Mouse (Mus musculus) embryonic facial prominence, embryonic 11.5 days (tissue): ENCODE data around the gene Hmgcs1. TPM values are rescaled to one million over a fixed set of nuclear protein-coding genes. Genes with fewer than 3 reads are reported as not detected.

Experiments
- ATAC-seq: fragments of 200-750 bp; cut with Nextera tagmentation; replicated peaks from 2 replicates; pipeline ENCODE4 v1.8.0; 2017; ENCODE audit warnings: low read depth; ENCODE audit not compliant: insufficient number of reproducible peaks, low FRiP score, low TSS enrichment
- DNase-seq: peaks from one replicate; pipeline ENCODE4 v3.0.0-alpha.2; 2015; ENCODE audit warnings: low spot score
- H3K27ac ChIP-seq: fragments of 300-500 bp; sonication (generic); replicated peaks from 2 replicates; pipeline ENCODE4 v1.5.1; 2014; ENCODE audit warnings: mild to moderate bottlenecking, low read depth, low read length, control low read depth
- H3K27me3 ChIP-seq: fragments of 300-500 bp; sonication (generic); 2 replicates; pipeline ENCODE4 v1.6.1; 2014; ENCODE audit warnings: mild to moderate bottlenecking, low read length, moderate library complexity, mixed read lengths; ENCODE audit not compliant: control insufficient read depth, insufficient read depth
- H3K36me3 ChIP-seq: fragments of 300-500 bp; sonication (generic); replicated peaks from 2 replicates; pipeline ENCODE4 v1.6.1; 2014; ENCODE audit warnings: low read depth, mild to moderate bottlenecking, low read length, moderate library complexity, mixed read lengths; ENCODE audit not compliant: control insufficient read depth, insufficient read depth
- H3K4me1 ChIP-seq: fragments of 300-500 bp; sonication (generic); 2 replicates; pipeline ENCODE4 v1.6.1; 2014; ENCODE audit warnings: low read length, mixed read lengths; ENCODE audit not compliant: control insufficient read depth, insufficient read depth
- H3K4me2 ChIP-seq: fragments of 300-500 bp; sonication (generic); 2 replicates; pipeline ENCODE4 v1.6.1; 2014; ENCODE audit warnings: low read depth, mild to moderate bottlenecking, control low read depth, low read length, moderate library complexity
- H3K4me3 ChIP-seq: fragments of 300-500 bp; sonication (generic); 2 replicates; pipeline ENCODE4 v1.5.1; 2014; ENCODE audit warnings: low read depth, low read length, control low read depth
- H3K9ac ChIP-seq: fragments of 300-500 bp; sonication (generic); replicated peaks from 2 replicates; pipeline ENCODE4 v1.6.1; 2014; ENCODE audit warnings: mild to moderate bottlenecking, control low read depth, low read length
- H3K9me3 ChIP-seq: fragments of 300-500 bp; sonication (generic); replicated peaks from 2 replicates; pipeline ENCODE4 v1.6.1; 2016; ENCODE audit warnings: mild to moderate bottlenecking, low read length, inconsistent platforms, mixed read lengths; ENCODE audit not compliant: control insufficient read depth
- WGBS: fragments of 180-500 bp; shearing (Covaris S2); extraction: QIAGEN DNeasy Blood & Tissue Kit; methylation state at CpG from one replicate; pipeline ENCODE4 v1.1.7; 2014; 5-methylcytosine and 5-hydroxymethylcytosine counted together
- polyA plus RNA-seq: library from polyadenylated mRNA; unstranded; fragments of >200 nt; fragmentation: Nextera tagmentation; extraction: Ambion mirVana; gene quantifications from 2 replicates; pipeline ENCODE4 v1.2.1, GENCODE M21; 2014

Hmgcs1 gene
- polyA plus RNA-seq, 1 experiment from 2014 or later: 293 TPM

- no peaks in the 10 kb centered on the region for H3K27me3 ChIP-seq
- ATAC-seq: no peak
- H3K9me3 ChIP-seq: no peaks in the 10 kb centered on the region
- 29% methylated on average over 5 of the region's 5 CpGs for WGBS
- no peak overlapping the region for H3K4me3 ChIP-seq
- no peak overlapping the region for H3K27ac ChIP-seq
- DNase-seq: peak; percentile 60
- H3K4me1 ChIP-seq: no peaks in the 10 kb centered on the region
- no peak overlapping the region for H3K9ac ChIP-seq
- no peak overlapping the region for H3K4me2 ChIP-seq
- no peaks in the 10 kb centered on the region for H3K36me3 ChIP-seq
Observed at GRCm38 (mm10) chr13:119756831-119757230, 66.7 kb downstream of the Hmgcs1 start.

Other genes starting within 250 kb of the Hmgcs1 start
- gene 4833420G17Rik, start 227.6 kb upstream of the Hmgcs1 start, polyA plus RNA-seq: 83.8 and 84.5 TPM in 2 replicates
- gene Tmem267, start 202.3 kb upstream of the Hmgcs1 start, polyA plus RNA-seq: 1.6 TPM in 2 replicates
- gene 3110070M22Rik, start 202.0 kb upstream of the Hmgcs1 start, polyA plus RNA-seq: 1.4 and 1.5 TPM in 2 replicates
- not detected in 2 replicates for gene Ccl28, start 66.6 kb upstream of the Hmgcs1 start, polyA plus RNA-seq
- gene Nim1k, start 65.5 kb downstream of the Hmgcs1 start, polyA plus RNA-seq: 1.5 and 1.6 TPM in 2 replicates
- gene Zfp131, start 100.5 kb downstream of the Hmgcs1 start, polyA plus RNA-seq: 46.6 and 46.7 TPM in 2 replicates
- gene AF067063, start 139.8 kb downstream of the Hmgcs1 start, polyA plus RNA-seq: not detected in 2 replicates
- gene D13Ertd608e, start 145.6 kb downstream of the Hmgcs1 start, polyA plus RNA-seq: not detected in 2 replicates
- not detected in 2 replicates for gene Tcstv1, start 204.4 kb downstream of the Hmgcs1 start, polyA plus RNA-seq
- not detected in 2 replicates for gene Gm21761, start 238.9 kb downstream of the Hmgcs1 start, polyA plus RNA-seq